Mouse (Mus musculus) ovary, postnatal 10 days (tissue): ENCODE data around the gene Galnt10.

Source experiments
- DNase-seq: peaks from one replicate; pipeline ENCODE4 v3.0.0; 2022; ENCODE audit warnings: low spot score

Gene Galnt10

GRCm38 (mm10) chr11:57689811-57690210, 44.6 kb downstream of the Galnt10 start:
- no peak for DNase-seq

- DNase-seq, result no peak
These were observed 45.6 kb downstream of the Galnt10 start for GRCm38 (mm10) chr11:57690836-57691235.

GRCm38 (mm10) chr11:57691939-57692338, 46.7 kb downstream of the Galnt10 start:
- DNase-seq, result no peak

DNA sequence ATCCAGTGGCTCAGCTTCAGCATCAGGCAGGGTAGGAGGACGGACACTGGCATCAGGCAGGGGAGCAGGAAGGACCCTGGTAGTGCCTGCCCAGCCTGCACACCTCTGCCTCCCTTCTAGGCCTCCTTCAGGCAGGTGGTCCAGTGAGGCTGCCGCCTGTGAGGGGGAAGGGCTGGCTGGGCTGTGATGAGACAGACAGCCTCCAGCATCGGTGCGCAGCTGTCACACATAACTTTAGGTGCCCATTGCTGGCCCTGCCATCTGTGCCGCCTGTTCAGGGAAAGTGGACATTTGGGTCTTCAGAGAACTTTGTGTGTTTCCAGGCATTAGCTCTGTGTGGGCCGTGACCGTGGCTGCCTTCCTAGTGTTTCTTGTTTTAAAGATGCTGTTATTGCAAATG, 47.5 kb downstream of the Galnt10 start:
- DNase-seq, result no peak

GRCm38 (mm10) chr11:57694486-57694885, 49.2 kb downstream of the Galnt10 start:
- DNase-seq, result no peak

GRCm38 (mm10) chr11:57696207-57696676, 51.0 kb downstream of the Galnt10 start:
- no peak for DNase-seq

DNA sequence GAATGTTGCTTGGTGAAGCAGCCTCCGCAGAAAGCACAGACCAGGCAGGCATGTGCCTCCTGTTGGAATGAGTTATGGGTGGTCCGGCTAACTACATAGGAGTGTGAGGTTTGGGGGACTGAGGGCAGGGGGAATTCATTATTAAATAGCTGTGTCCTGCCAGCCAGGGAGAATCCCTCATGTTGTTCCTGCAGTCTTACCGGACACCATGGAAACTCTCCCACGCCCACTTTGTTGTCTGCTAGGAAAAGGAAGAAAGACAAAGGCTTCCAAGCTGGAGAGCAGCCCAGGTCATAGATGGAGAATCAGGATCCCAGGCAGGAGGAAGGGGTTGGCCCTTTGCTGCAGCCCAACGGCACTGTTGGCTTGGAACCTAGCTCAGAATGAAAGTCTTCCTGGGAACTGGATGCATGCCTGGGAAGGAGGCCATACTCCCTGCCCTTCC, 51.6 kb downstream of the Galnt10 start:
- no peak for DNase-seq

DNA sequence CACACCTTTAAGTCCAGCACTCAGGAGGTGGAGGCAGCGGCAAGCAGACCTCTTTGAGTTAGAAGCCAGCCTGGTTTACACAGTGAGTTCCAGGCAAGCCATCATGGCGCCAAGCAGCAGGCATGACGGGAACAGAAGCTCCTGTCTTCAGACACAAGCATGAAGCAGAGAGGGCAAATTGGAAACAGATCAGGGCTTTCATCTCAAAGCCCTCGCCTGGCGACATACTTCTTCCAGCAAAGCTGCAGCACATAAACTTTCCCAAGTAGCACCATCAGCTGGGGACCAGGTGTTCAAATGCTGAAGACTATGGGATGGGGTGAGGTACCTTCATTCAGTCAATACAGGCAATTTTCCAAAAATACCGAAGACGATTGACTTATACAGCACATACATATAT, 54.9 kb downstream of the Galnt10 start:
- no peak for DNase-seq

GRCm38 (mm10) chr11:57701193-57701925, 56.1 kb downstream of the Galnt10 start:
- DNase-seq, result no peak

DNA sequence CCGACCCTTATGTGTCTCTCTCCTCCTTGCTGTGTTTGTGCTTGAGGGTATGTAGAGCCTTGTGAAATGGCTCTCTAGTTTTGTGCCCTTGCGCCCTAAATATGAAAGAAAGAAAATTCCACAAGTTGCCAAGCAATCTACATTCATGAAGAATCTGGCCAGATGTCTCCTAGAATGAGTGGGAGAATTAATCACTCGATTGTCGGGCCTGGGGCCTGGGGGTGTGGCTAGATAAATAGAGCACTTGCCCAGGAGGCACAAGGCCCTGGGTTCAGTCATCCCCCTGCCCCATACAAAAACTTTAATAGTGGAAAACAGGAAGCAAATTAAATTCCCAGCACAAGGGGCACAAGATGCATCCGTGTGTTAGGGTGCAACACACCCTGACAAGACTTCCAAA, 56.7 kb downstream of the Galnt10 start:
- no peak for DNase-seq

- no peak for DNase-seq
These were observed 61.4 kb downstream of the Galnt10 start for GRCm38 (mm10) chr11:57706620-57707019.

DNA sequence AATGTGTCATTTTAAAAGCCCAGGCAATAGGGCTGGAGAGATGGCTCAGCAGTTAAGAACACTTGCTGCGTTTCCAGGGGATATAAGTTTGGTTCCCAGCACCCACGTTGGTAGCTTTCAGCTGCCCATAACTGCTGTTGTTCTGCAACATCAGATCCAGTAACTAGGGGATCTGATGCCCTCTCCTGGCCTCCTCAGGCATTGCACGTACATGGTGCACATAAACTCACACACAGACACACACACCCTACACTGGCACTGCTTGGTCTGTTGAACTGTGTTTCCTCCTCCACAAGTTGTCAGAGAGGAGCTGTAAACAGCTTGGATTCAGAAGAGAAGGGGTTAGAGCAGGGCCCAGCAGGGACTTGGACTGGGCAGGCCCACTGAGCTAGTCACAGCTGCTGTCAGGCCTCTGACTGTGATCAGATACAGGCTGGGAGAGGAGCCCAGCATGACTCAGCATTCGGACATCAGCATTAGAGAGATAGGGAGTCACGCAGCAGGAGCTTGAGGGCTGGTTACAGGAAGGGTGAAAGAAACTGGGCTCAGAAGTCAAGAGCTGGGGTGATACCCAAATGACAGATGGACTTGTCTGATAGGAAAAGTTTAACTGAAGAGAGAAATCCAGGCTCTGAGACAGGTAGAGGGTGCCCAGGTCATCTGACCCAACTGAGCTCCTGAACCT, 62.0 kb downstream of the Galnt10 start:
- DNase-seq, result no peak

GRCm38 (mm10) chr11:57708174-57709154, 63.2 kb downstream of the Galnt10 start:
- no peak for DNase-seq

- no peak for DNase-seq
These were observed 68.7 kb downstream of the Galnt10 start for GRCm38 (mm10) chr11:57713960-57714359.

GRCm38 (mm10) chr11:57716721-57717120, 71.5 kb downstream of the Galnt10 start:
- DNase-seq, result no peak

DNA sequence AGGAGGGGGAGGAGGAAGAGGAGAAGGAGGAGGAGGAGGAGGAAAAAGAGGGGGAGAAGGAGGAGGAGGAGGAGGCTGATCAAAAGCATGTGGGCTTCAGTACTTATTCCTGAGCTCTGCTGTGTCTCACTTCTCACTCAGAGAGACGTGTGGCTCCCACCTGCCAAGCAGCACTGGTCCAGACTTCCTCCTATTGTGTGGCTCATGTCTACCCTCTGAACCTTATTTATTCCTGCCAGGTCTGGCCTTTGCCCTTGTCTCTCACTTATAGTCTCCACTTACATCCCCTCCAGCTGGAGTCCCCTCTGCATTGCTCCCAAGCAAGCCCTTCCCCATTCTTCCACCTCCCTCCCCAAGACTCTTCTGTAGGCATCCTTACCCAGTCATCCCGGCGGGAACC, 72.2 kb downstream of the Galnt10 start:
- no peak for DNase-seq

GRCm38 (mm10) chr11:57718081-57718480, 72.8 kb downstream of the Galnt10 start:
- DNase-seq, result no peak

DNA sequence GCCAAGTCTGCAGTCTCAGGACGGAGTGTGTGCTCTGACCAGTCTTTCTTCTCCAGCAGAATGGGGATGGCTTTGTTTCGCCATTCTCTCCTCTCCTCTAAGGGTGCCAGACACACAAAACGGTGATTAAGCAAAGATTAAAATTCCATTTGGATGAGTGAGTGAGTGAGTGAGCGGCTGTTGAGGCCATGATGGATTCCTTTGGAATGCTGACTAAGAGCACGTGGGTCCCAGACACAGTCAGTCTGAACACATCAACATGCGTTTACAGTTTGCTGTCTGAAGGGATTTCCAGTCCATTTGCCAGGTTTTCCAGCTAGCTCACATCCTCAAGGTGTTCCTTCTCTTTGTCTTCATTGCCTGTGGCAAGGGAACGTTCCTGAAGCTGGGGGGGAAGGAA, 74.4 kb downstream of the Galnt10 start:
- DNase-seq, result no peak

- DNase-seq, result no peak
These were observed 74.8 kb downstream of the Galnt10 start for GRCm38 (mm10) chr11:57720076-57720475.

DNA sequence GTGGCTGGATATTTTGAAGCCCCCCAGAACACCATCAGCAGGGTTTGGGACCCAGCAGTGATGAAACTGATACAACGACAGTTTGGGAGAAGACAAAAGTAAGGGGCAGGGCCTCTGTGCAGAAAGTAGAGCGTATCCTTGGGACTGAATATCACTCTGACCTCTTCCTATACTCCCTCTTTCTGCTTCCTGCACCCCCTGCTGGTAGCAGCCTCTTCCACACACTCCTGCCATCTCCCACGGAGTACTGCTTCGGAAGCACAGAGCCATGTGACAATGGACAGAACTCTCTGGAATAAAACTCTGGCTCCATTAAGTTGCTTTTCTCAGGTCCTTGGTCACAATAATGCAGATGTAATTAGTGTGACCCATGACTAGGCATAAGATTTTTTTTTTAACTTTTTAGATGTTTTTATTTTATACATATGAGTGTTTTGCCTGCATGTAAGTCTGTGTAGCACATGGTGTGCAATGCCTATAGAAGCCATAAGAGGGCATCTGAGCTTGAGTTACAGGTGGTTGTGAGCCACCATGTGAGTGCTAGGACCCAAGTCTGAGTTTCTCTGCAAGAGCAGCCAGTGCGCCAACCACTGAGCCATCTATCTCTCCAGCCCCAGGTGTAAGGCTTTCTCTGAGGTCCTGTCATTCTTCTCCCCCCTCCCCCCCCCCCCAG, 79.7 kb downstream of the Galnt10 start:
- no peak for DNase-seq

- DNase-seq, result no peak
These were observed 80.7 kb downstream of the Galnt10 start for GRCm38 (mm10) chr11:57725926-57726325.
